Mouse (Mus musculus): Measurements from ENCODE around the gene Gpn3. TPM values are rescaled to one million over a fixed set of nuclear protein-coding genes. Genes with fewer than 3 reads are reported as not detected.

Gpn3 gene
- polyA plus RNA-seq, 1 experiment, result 55.5 TPM

- no peak overlapping the region for H3K27ac ChIP-seq (ENCODE audit: insufficient read depth, low read length)
- no peaks in the 10 kb centered on the region for H3K36me3 ChIP-seq (ENCODE audit: control insufficient read depth, insufficient read depth, low read length)
- 94% methylated on average over 5 of the region's 5 CpGs for WGBS
- H3K4me1 ChIP-seq (ENCODE audit: control insufficient read depth, insufficient read depth, insufficient read length), result no peaks in the 10 kb centered on the region; the same call in 1 of the 2 replicates
- no peak for TF ChIP-seq CTCF (IDR thresholded peaks at IDR 0.05; ENCODE audit: extremely low read depth, insufficient read depth, insufficient read length, insufficient replicate concordance)
- TF ChIP-seq POLR2A (IDR thresholded peaks at IDR 0.05; ENCODE audit: low read depth, low read length), result no peak
- no peak overlapping the region for H3K4me3 ChIP-seq (ENCODE audit: extremely low read depth, insufficient read depth, insufficient read length)
- H3K27me3 ChIP-seq (ENCODE audit: control insufficient read depth, insufficient read depth, low read length), result no peaks in the 10 kb centered on the region
- DNase-seq (ENCODE audit: low read depth in 1 of 2, low spot score in 2 of 2), result no peak
Measured at GRCm38 (mm10) chr5:122390006-122390405, 18.3 kb downstream of the Gpn3 start.

GRCm38 (mm10) chr5:122390671-122391070 lies 19.0 kb downstream of the Gpn3 start:
- no peaks in the 10 kb centered on the region for H3K36me3 ChIP-seq (ENCODE audit: control insufficient read depth, insufficient read depth, low read length)
- DNase-seq (ENCODE audit: low read depth in 1 of 2, low spot score in 2 of 2), result no peak
- H3K4me1 ChIP-seq (ENCODE audit: control insufficient read depth, insufficient read depth, insufficient read length), result no peaks in the 10 kb centered on the region; the same call in 1 of the 2 replicates
- no peaks in the 10 kb centered on the region for H3K27me3 ChIP-seq (ENCODE audit: control insufficient read depth, insufficient read depth, low read length)
- no peak overlapping the region for H3K4me3 ChIP-seq (ENCODE audit: extremely low read depth, insufficient read depth, insufficient read length)
- no peak overlapping the region for H3K27ac ChIP-seq (ENCODE audit: insufficient read depth, low read length)
- TF ChIP-seq POLR2A (IDR thresholded peaks at IDR 0.05; ENCODE audit: low read depth, low read length) (no peak), CTCF (IDR thresholded peaks at IDR 0.05; ENCODE audit: extremely low read depth, insufficient read depth, insufficient read length, insufficient replicate concordance) (no peak)

GRCm38 (mm10) chr5:122391178-122391785 lies 19.6 kb downstream of the Gpn3 start:
- no peaks in the 10 kb centered on the region for H3K36me3 ChIP-seq (ENCODE audit: control insufficient read depth, insufficient read depth, low read length)
- WGBS, result 50% methylated on average over 15 of the region's 16 CpGs
- no peak for TF ChIP-seq POLR2A (IDR thresholded peaks at IDR 0.05; ENCODE audit: low read depth, low read length)
- TF ChIP-seq CTCF (IDR thresholded peaks at IDR 0.05; ENCODE audit: extremely low read depth, insufficient read depth, insufficient read length, insufficient replicate concordance), result no peak
- no peak overlapping the region for H3K27ac ChIP-seq (ENCODE audit: insufficient read depth, low read length)
- H3K4me3 ChIP-seq (ENCODE audit: extremely low read depth, insufficient read depth, insufficient read length), result no peak overlapping the region
- H3K27me3 ChIP-seq (ENCODE audit: control insufficient read depth, insufficient read depth, low read length), result no peaks in the 10 kb centered on the region
- no peak for DNase-seq (ENCODE audit: low read depth in 1 of 2, low spot score in 2 of 2)
- no peaks in the 10 kb centered on the region; the same call in 1 of the 2 replicates for H3K4me1 ChIP-seq (ENCODE audit: control insufficient read depth, insufficient read depth, insufficient read length)

- peak; percentile 86 to 88 for DNase-seq (ENCODE audit: low read depth in 1 of 2, low spot score in 2 of 2)
- peaks cover 2% of the 10 kb centered on the region; the same call in 1 of the 2 replicates for H3K36me3 ChIP-seq (ENCODE audit: control insufficient read depth, insufficient read depth, low read length)
- H3K27ac ChIP-seq (ENCODE audit: insufficient read depth, low read length), result peak within 1 kb of the TSS; percentile 92
- no peaks in the 10 kb centered on the region for H3K27me3 ChIP-seq (ENCODE audit: control insufficient read depth, insufficient read depth, low read length)
- under 1% methylated on average over 39 of the region's 39 CpGs for WGBS
- H3K4me1 ChIP-seq (ENCODE audit: control insufficient read depth, insufficient read depth, insufficient read length), result peaks cover 4% of the 10 kb centered on the region
- H3K4me3 ChIP-seq (ENCODE audit: extremely low read depth, insufficient read depth, insufficient read length), result peak within 1 kb of the TSS; percentile 81
- peak; percentile 64 for TF ChIP-seq POLR2A (IDR thresholded peaks at IDR 0.05; ENCODE audit: low read depth, low read length)
- peak; percentile 94 for TF ChIP-seq CTCF (IDR thresholded peaks at IDR 0.05; ENCODE audit: extremely low read depth, insufficient read depth, insufficient read length, insufficient replicate concordance)
Measured at GRCm38 (mm10) chr5:122391786-122392180, 20.1 kb downstream of the Gpn3 start, which contains the start of gene Arpc3. TSS of gene Arpc3 (plus strand) at chr5:122391878.

- 2% methylated on average over 19 of the region's 19 CpGs for WGBS
- peak; percentile 17 to 22 for DNase-seq (ENCODE audit: low read depth in 1 of 2, low spot score in 2 of 2)
Measured at GRCm38 (mm10) chr5:122392227-122393004, 20.7 kb downstream of the Gpn3 start.

GRCm38 (mm10) chr5:122393887-122394286 lies 22.2 kb downstream of the Gpn3 start:
- Histone ChIP-seq H3K4me3 (ENCODE audit: extremely low read depth, insufficient read depth, insufficient read length) (no peak overlapping the region), H3K27me3 (ENCODE audit: control insufficient read depth, insufficient read depth, low read length) (no peaks in the 10 kb centered on the region), H3K27ac (ENCODE audit: insufficient read depth, low read length) (no peak overlapping the region), H3K4me1 (ENCODE audit: control insufficient read depth, insufficient read depth, insufficient read length) (peaks cover 13% of the 10 kb centered on the region), H3K36me3 (ENCODE audit: control insufficient read depth, insufficient read depth, low read length) (peaks cover 7% of the 10 kb centered on the region)
- DNase-seq (ENCODE audit: low read depth in 1 of 2, low spot score in 2 of 2), result peak; percentile 61 to 75
- TF ChIP-seq POLR2A (IDR thresholded peaks at IDR 0.05; ENCODE audit: low read depth, low read length), result no peak
- TF ChIP-seq CTCF (IDR thresholded peaks at IDR 0.05; ENCODE audit: extremely low read depth, insufficient read depth, insufficient read length, insufficient replicate concordance), result peak; percentile 65; the same call in 1 of the 2 replicates
- 47% methylated on average over 2 of the region's 2 CpGs for WGBS

More at GRCm38 (mm10) chr5:122392227-122393004, 20.7 kb downstream of the Gpn3 start:
- TF ChIP-seq POLR2A (IDR thresholded peaks at IDR 0.05; ENCODE audit: low read depth, low read length), result no peak
- TF ChIP-seq CTCF (IDR thresholded peaks at IDR 0.05; ENCODE audit: extremely low read depth, insufficient read depth, insufficient read length, insufficient replicate concordance), result no peak
- Histone ChIP-seq H3K4me1 (ENCODE audit: control insufficient read depth, insufficient read depth, insufficient read length) (peaks cover 10% of the 10 kb centered on the region), H3K27me3 (ENCODE audit: control insufficient read depth, insufficient read depth, low read length) (no peaks in the 10 kb centered on the region), H3K4me3 (ENCODE audit: extremely low read depth, insufficient read depth, insufficient read length) (peak overlapping the region; percentile 81), H3K27ac (ENCODE audit: insufficient read depth, low read length) (peak overlapping the region; percentile 92), H3K36me3 (ENCODE audit: control insufficient read depth, insufficient read depth, low read length) (peaks cover 6% of the 10 kb centered on the region)

All from spleen, adult 2 months (tissue).